Mouse (Mus musculus): ENCODE measurements at regions not wholly inside any gene's neighbourhood (a gene's known extent, or its start where the extent isn't known, plus 50 kb on each side); places are given as distances from the start of the nearest gene placed in this dataset.
"Not testable (repeated sequence)": the region's sequence is repeated elsewhere in the genome, so short reads cannot be mapped to it uniquely, and the experiment has no call there.

DNA sequence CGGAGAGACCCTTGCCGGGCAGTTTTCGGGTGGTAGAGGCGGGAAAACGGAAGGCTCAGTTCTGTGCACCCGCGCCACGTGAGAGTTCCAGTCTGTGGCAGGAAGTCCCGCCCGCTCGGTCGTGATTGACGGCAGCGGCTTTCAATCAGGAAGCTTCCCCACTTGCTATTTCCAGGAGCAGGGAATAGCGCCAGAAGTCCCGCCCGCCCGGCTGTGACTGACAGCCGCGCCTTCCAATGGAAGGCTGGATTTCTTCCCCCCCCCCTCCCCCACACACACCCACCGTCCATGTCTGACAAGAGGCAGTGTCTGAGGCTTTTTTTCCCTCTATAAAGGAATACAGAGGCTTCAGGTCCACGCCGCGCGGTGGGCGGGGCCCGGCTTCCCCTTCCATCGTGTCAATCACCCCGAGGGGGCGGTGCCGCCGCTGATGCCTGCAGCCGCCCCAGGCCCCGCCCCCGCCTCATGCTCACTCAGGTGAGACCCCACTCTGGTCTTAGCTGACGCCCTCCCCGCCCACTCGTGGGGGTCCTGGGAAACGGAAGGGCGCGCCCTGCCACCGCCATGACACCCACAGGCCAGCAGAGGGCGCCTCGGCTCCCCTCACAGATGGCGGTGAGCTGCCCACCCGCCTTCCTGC is 2590.2 kb downstream of the Gm37988 start:
- TF ChIP-seq CTCF (IDR thresholded peaks at IDR 0.05) (peak; percentile 81), EP300 (IDR thresholded peaks at IDR 0.05; ENCODE audit: insufficient read depth, low read depth, low read length) (no peak), POLR2A (IDR thresholded peaks at IDR 0.05; ENCODE audit: insufficient read depth, low read depth, low read length) (no peak)

DNA sequence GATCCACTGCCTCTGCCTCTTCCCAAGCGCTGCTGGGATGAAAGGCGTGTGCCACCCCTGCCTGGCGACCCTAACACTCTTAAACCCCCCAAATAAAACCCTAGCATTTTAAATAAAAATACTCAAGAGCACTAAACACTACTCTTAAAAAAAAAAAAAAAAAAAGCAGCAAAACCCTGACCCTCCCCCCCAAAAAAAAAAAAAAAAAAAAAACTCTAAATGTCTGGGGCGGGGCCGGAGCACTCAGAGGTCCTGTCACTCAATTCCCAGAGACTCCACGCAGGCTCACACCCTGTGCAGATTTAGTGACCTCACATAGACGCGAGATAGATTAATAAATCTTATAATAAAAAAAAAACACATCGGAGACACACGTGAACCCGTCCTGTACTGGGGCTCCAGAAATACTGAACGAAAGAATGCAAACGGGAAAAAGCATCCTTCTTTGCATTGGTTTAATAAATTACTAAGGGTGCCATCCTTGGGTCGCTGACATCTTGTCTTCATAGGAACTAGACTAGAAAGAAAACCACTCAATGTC is 2591.1 kb downstream of the Gm37988 start:
- 56% methylated on average over 14 of the region's 14 CpGs for WGBS
- TF ChIP-seq POLR2A (IDR thresholded peaks at IDR 0.05; ENCODE audit: insufficient read depth, low read depth, low read length), result no peak
- H3K27ac ChIP-seq, result no peak overlapping the region; the same call in 1 of the 2 replicates

More for the DNA sequence above, 2590.2 kb downstream of the Gm37988 start:
- H3K27me3 ChIP-seq (ENCODE audit: control insufficient read depth, insufficient read depth, low read length), result no peaks in the 10 kb centered on the region
- under 1% methylated on average over 46 of the region's 46 CpGs for WGBS
- intact Hi-C loops (cut with DNase I), result loop anchor here (10.0 kb wide), 2 partner anchors 253 to 1183 kb away; no protein-coding TSS in a partner anchor
- DNase-seq, result peak; percentile 97 to 99
- peak overlapping the region; percentile 89 for H3K27ac ChIP-seq
- no peaks in the 10 kb centered on the region for H3K79me2 ChIP-seq (replicated peaks; ENCODE audit: control insufficient read depth, insufficient read depth, low read length)
- H3K36me3 ChIP-seq (ENCODE audit: control insufficient read depth, insufficient read depth, low read length), result no peaks in the 10 kb centered on the region
- H3K4me3 ChIP-seq, result peak overlapping the region; percentile 72
- peak overlapping the region; percentile 77 for H3K9ac ChIP-seq (ENCODE audit: low read depth, low read length)
- no peaks in the 10 kb centered on the region for H3K4me1 ChIP-seq (ENCODE audit: control insufficient read depth, insufficient read depth, low read length)

DNA sequence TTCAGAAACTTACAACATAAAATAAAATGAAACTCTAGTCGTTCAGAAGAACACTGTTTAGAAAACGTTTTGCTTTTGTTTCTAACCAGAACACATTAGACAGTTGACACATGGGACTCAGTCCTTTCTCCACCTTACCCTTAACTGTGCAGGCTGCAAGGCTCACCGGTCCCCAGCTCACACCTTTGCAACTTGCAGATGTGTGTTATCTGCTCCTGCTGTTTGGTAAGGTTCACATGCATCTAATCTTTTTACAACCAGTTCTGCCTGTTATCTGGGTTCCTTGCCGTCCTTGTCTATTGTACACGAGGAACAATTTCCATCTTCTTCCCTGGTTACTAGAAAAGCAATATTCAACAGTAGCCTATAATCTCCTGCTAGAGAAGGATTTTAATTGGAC is 2598.0 kb downstream of the Gm37988 start:
- H3K9ac ChIP-seq (ENCODE audit: low read depth, low read length); intact Hi-C loops (cut with DNase I); DNase-seq; H3K79me2 ChIP-seq (replicated peaks; ENCODE audit: control insufficient read depth, insufficient read depth, low read length); H3K27me3 ChIP-seq (ENCODE audit: control insufficient read depth, insufficient read depth, low read length); H3K4me1 ChIP-seq (ENCODE audit: control insufficient read depth, insufficient read depth, low read length); H3K36me3 ChIP-seq (ENCODE audit: control insufficient read depth, insufficient read depth, low read length); H3K27ac ChIP-seq; H3K4me3 ChIP-seq: not testable (repeated sequence)
- WGBS, result 40% methylated on average over 5 of the region's 5 CpGs

More for the DNA sequence above, 2591.1 kb downstream of the Gm37988 start:
- Histone ChIP-seq H3K9ac (ENCODE audit: low read depth, low read length) (peak overlapping the region; percentile 77), H3K36me3 (ENCODE audit: control insufficient read depth, insufficient read depth, low read length) (no peaks in the 10 kb centered on the region), H3K4me3 (peak overlapping the region; percentile 67), H3K27me3 (ENCODE audit: control insufficient read depth, insufficient read depth, low read length) (no peaks in the 10 kb centered on the region), H3K4me1 (ENCODE audit: control insufficient read depth, insufficient read depth, low read length) (no peaks in the 10 kb centered on the region), H3K79me2 (replicated peaks; ENCODE audit: control insufficient read depth, insufficient read depth, low read length) (no peaks in the 10 kb centered on the region)
- no peak for DNase-seq
- intact Hi-C loops (cut with DNase I), result loop anchor here (10.0 kb wide), 2 partner anchors 254 to 1184 kb away; no protein-coding TSS in a partner anchor

DNA sequence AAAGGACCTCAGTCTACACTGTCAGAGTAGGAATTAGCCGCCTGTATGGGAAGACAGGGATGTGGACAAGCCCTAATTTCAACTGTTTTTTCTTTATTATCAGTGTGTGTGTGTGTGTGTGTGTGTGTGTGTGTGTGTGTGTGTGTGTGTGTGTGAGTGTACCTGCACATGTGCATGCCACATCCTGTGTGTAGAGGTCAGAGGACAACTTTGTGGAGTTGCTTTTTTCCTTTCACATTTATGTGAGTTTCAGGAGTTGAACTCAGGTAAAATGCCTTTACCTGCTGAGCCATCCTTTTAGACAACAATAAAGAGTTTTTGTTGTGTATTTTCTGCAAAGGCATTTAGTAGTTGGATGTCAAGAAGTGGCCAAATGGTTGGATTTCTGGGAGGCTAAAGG is 2606.8 kb downstream of the Gm37988 start:
- H3K36me3 ChIP-seq (ENCODE audit: control insufficient read depth, insufficient read depth, low read length), result no peaks in the 10 kb centered on the region
- no peak overlapping the region for H3K27ac ChIP-seq
- TF ChIP-seq POLR2A (IDR thresholded peaks at IDR 0.05; ENCODE audit: insufficient read depth, low read depth, low read length) (no peak), EP300 (IDR thresholded peaks at IDR 0.05; ENCODE audit: insufficient read depth, low read depth, low read length) (no peak), CTCF (IDR thresholded peaks at IDR 0.05) (no peak)
- H3K4me3 ChIP-seq, result no peak overlapping the region
- no peaks in the 10 kb centered on the region for H3K4me1 ChIP-seq (ENCODE audit: control insufficient read depth, insufficient read depth, low read length)
- intact Hi-C loops (cut with DNase I), result no loop called here
- H3K27me3 ChIP-seq (ENCODE audit: control insufficient read depth, insufficient read depth, low read length), result no peaks in the 10 kb centered on the region
- 0 out of 2 replicates have a peak, but pooled peaks cover 1% of the 10 kb centered on the region for H3K79me2 ChIP-seq (replicated peaks; ENCODE audit: control insufficient read depth, insufficient read depth, low read length)
- no peak for DNase-seq
- H3K9ac ChIP-seq (ENCODE audit: low read depth, low read length), result no peak overlapping the region
- 61% methylated on average over 1 of the region's 1 CpGs for WGBS

DNA sequence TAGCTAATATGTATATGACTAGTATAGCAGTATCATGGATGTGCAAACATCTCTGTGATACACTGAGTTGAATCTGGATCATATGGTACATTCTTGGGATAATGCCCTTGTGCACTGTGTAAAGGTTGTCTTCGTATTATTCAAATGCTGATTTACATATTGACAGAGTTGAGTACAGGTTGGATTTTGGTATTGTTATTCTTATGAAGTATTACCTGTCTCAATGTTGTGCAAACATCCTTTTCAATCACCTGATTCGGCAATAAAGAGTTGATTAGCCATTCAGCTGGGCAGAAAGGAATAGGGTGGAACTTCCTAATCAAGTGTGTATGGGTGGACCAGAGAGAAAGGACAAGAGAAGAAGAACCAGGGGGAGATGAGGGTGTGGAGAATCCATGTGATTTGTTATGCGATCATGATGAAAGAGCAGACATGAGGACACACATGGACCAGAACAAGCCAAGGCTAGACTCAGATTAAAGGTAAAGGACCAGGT is 2644.0 kb downstream of the Gm37988 start:
- TF ChIP-seq EP300 (IDR thresholded peaks at IDR 0.05; ENCODE audit: insufficient read depth, low read depth, low read length) (no peak), CTCF (IDR thresholded peaks at IDR 0.05) (no peak)
- Histone ChIP-seq H3K4me1 (ENCODE audit: control insufficient read depth, insufficient read depth, low read length) (no peaks in the 10 kb centered on the region), H3K4me3 (no peak overlapping the region), H3K27ac (no peak overlapping the region), H3K36me3 (ENCODE audit: control insufficient read depth, insufficient read depth, low read length) (no peaks in the 10 kb centered on the region), H3K79me2 (replicated peaks; ENCODE audit: control insufficient read depth, insufficient read depth, low read length) (no peaks in the 10 kb centered on the region), H3K27me3 (ENCODE audit: control insufficient read depth, insufficient read depth, low read length) (no peaks in the 10 kb centered on the region), H3K9ac (ENCODE audit: low read depth, low read length) (no peak overlapping the region)
- WGBS, result 76% methylated on average over 3 of the region's 3 CpGs
- DNase-seq, result no peak
- intact Hi-C loops (cut with DNase I), result no loop called here

DNA sequence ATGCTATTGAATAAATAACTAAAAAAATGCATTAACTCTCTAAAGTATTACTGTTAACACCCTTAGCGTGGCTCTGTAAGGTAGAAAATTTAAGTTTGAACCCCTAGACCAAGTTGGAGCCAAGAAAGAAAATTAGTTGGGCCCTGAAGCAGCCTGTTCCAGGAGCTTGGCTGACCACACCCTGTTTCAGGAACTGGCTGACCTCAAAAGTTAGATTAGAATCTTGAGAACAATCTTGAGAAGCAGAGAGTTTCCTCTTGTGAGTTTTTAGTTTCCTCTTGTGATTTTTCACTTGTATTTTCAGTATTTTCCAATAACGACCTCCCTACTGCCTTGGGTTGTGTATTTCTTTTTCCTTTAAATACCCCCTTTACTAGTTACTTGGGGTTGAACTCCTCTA is 2647.2 kb downstream of the Gm37988 start:
- 47% methylated on average over 2 of the region's 2 CpGs for WGBS
- Histone ChIP-seq H3K36me3 (ENCODE audit: control insufficient read depth, insufficient read depth, low read length) (no peaks in the 10 kb centered on the region), H3K9ac (ENCODE audit: low read depth, low read length) (no peak overlapping the region), H3K79me2 (replicated peaks; ENCODE audit: control insufficient read depth, insufficient read depth, low read length) (no peaks in the 10 kb centered on the region), H3K27me3 (ENCODE audit: control insufficient read depth, insufficient read depth, low read length) (no peaks in the 10 kb centered on the region), H3K4me1 (ENCODE audit: control insufficient read depth, insufficient read depth, low read length) (no peaks in the 10 kb centered on the region), H3K4me3 (no peak overlapping the region), H3K27ac (no peak overlapping the region)
- TF ChIP-seq CTCF (IDR thresholded peaks at IDR 0.05) (no peak), POLR2A (IDR thresholded peaks at IDR 0.05; ENCODE audit: insufficient read depth, low read depth, low read length) (no peak), EP300 (IDR thresholded peaks at IDR 0.05; ENCODE audit: insufficient read depth, low read depth, low read length) (no peak)
- intact Hi-C loops (cut with DNase I), result no loop called here
- no peak for DNase-seq

All from heart, adult 2 months (tissue).